Mouse (Mus musculus): ENCODE measurements at regions not wholly inside any gene's neighbourhood (a gene's known extent, or its start where the extent isn't known, plus 50 kb on each side); places are given as distances from the start of the nearest gene placed in this dataset.

- Histone ChIP-seq H3K4me1 (ENCODE audit: control insufficient read depth in 1 of 2, insufficient read depth in 2 of 2) (no peaks in the 10 kb centered on the region), H3K27ac (ENCODE audit: insufficient read depth, low read depth) (no peak overlapping the region), H3K4me2 (ENCODE audit: insufficient read depth, low read depth, poor library complexity, severe bottlenecking) (no peak overlapping the region), H3K9ac (ENCODE audit: insufficient read depth, low read depth) (no peak overlapping the region), H3K36me3 (replicated peaks in 1 of 2; ENCODE audit: control insufficient read depth in 1 of 2, insufficient read depth in 1 of 2, low read length in 1 of 2) (no peaks in the 10 kb centered on the region), H3K79me2 (replicated peaks; ENCODE audit: control insufficient read depth, extremely low read depth, insufficient read depth, poor library complexity, severe bottlenecking) (no peaks in the 10 kb centered on the region), H3K9me3 (replicated peaks; ENCODE audit: low read length) (no peaks in the 10 kb centered on the region), H3K27me3 (replicated peaks) (no peaks in the 10 kb centered on the region), H3K4me3 (replicated peaks in 1 of 3; ENCODE audit: low read depth in 2 of 3, low read length in 2 of 3, poor library complexity in 1 of 3) (no peak overlapping the region)
- TF ChIP-seq POLR2AphosphoS2 (IDR thresholded peaks at IDR 0.05; ENCODE audit: low read depth, low read length), result no peak
- in situ Hi-C loops (cut with MboI; ENCODE audit: low pct_ligation_motif_present, low pct_unique_long_range_greater_than_20kb, low sequenced_read_pairs), result loop anchor here (25.0 kb wide), 2 partner anchors 207 to 382 kb away; partner anchors contain the start of gene C9
- DNase-seq (ENCODE audit: extremely low read depth), result no peak
- dilution Hi-C loops (cut with MboI; ENCODE audit: extremely low pct_ligation_motif_present, extremely low pct_unique_long_range_greater_than_20kb, low sequenced_read_pairs), result no loop called here
Observed at GRCm38 (mm10) chr15:6230618-6231017, 69.0 kb upstream of the Dab2 start.

- Histone ChIP-seq H3K27ac (ENCODE audit: insufficient read depth, low read depth) (no peak overlapping the region), H3K4me3 (replicated peaks in 1 of 3; ENCODE audit: low read depth in 2 of 3, low read length in 2 of 3, poor library complexity in 1 of 3) (no peak overlapping the region), H3K36me3 (replicated peaks in 1 of 2; ENCODE audit: control insufficient read depth in 1 of 2, insufficient read depth in 1 of 2, low read length in 1 of 2) (no peaks in the 10 kb centered on the region), H3K9me3 (replicated peaks; ENCODE audit: low read length) (no peaks in the 10 kb centered on the region), H3K27me3 (replicated peaks) (no peaks in the 10 kb centered on the region), H3K79me2 (replicated peaks; ENCODE audit: control insufficient read depth, extremely low read depth, insufficient read depth, poor library complexity, severe bottlenecking) (no peaks in the 10 kb centered on the region), H3K4me2 (ENCODE audit: insufficient read depth, low read depth, poor library complexity, severe bottlenecking) (no peak overlapping the region), H3K9ac (ENCODE audit: insufficient read depth, low read depth) (no peak overlapping the region), H3K4me1 (ENCODE audit: control insufficient read depth in 1 of 2, insufficient read depth in 2 of 2) (no peaks in the 10 kb centered on the region)
- TF ChIP-seq USF2 (conservative IDR thresholded peaks at IDR 0.05; ENCODE audit: low read depth, low read length) (no peak), CHD2 (IDR thresholded peaks at IDR 0.05; ENCODE audit: low read length) (no peak), SIN3A (IDR thresholded peaks at IDR 0.05; ENCODE audit: low read length) (no peak), USF1 (IDR thresholded peaks at IDR 0.05; ENCODE audit: low read depth, low read length) (no peak)
- dilution Hi-C loops (cut with MboI; ENCODE audit: extremely low pct_ligation_motif_present, extremely low pct_unique_long_range_greater_than_20kb, low sequenced_read_pairs) (no loop called here), in situ Hi-C loops (cut with MboI; ENCODE audit: low pct_ligation_motif_present, low pct_unique_long_range_greater_than_20kb, low sequenced_read_pairs) (loop anchor here (25.0 kb wide), 2 partner anchors 206 to 381 kb away; partner anchors contain the start of gene C9)
- DNase-seq (ENCODE audit: extremely low read depth), result no peak
Observed at GRCm38 (mm10) chr15:6231308-6232103, 68.1 kb upstream of the Dab2 start.

GRCm38 (mm10) chr15:6233621-6234020 lies 66.0 kb upstream of the Dab2 start:
- H3K4me3 ChIP-seq (replicated peaks in 1 of 3; ENCODE audit: low read depth in 2 of 3, low read length in 2 of 3, poor library complexity in 1 of 3), result no peak overlapping the region
- no peak overlapping the region for H3K4me2 ChIP-seq (ENCODE audit: insufficient read depth, low read depth, poor library complexity, severe bottlenecking)
- no peaks in the 10 kb centered on the region for H3K4me1 ChIP-seq (ENCODE audit: control insufficient read depth in 1 of 2, insufficient read depth in 2 of 2)
- TF ChIP-seq ZKSCAN1 (IDR thresholded peaks at IDR 0.05; ENCODE audit: borderline replicate concordance, low read depth, low read length) (no peak), USF2 (conservative IDR thresholded peaks at IDR 0.05; ENCODE audit: low read depth, low read length) (no peak), ETS1 (conservative IDR thresholded peaks at IDR 0.05; ENCODE audit: low read depth, low read length) (no peak), CTCF (conservative IDR thresholded peaks at IDR 0.05 in 1 of 2, IDR thresholded peaks at IDR 0.05 in 1 of 2; ENCODE audit: low read depth in 2 of 2, low read length in 2 of 2) (no peak), JUND (conservative IDR thresholded peaks at IDR 0.05; ENCODE audit: low read depth, low read length) (no peak), HCFC1 (IDR thresholded peaks at IDR 0.05; ENCODE audit: low read depth, low read length) (no peak), UBTF (IDR thresholded peaks at IDR 0.05; ENCODE audit: low read depth, low read length) (no peak), BHLHE40 (IDR thresholded peaks at IDR 0.05; ENCODE audit: low read depth, low read length) (no peak), ZMIZ1 (IDR thresholded peaks at IDR 0.05; ENCODE audit: low read depth, low read length) (no peak), ELF1 (IDR thresholded peaks at IDR 0.05; ENCODE audit: low read depth, low read length) (no peak), RCOR1 (conservative IDR thresholded peaks at IDR 0.05; ENCODE audit: low read depth, low read length) (no peak), MYC (IDR thresholded peaks at IDR 0.05; ENCODE audit: low read depth, low read length) (no peak), GABPA (IDR thresholded peaks at IDR 0.05; ENCODE audit: insufficient replicate concordance, low read depth, low read length) (no peak), ZNF384 (IDR thresholded peaks at IDR 0.05; ENCODE audit: low read depth, low read length) (no peak), NRF1 (IDR thresholded peaks at IDR 0.05; ENCODE audit: low read depth, low read length) (no peak), NELFE (IDR thresholded peaks at IDR 0.05; ENCODE audit: low read depth, low read length) (no peak), USF1 (IDR thresholded peaks at IDR 0.05; ENCODE audit: low read depth, low read length) (no peak)
- no peaks in the 10 kb centered on the region for H3K9me3 ChIP-seq (replicated peaks; ENCODE audit: low read length)
- DNase-seq (ENCODE audit: extremely low read depth), result no peak
- no peak overlapping the region for H3K27ac ChIP-seq (ENCODE audit: insufficient read depth, low read depth)
- dilution Hi-C loops (cut with MboI; ENCODE audit: extremely low pct_ligation_motif_present, extremely low pct_unique_long_range_greater_than_20kb, low sequenced_read_pairs), result no loop called here
- no peaks in the 10 kb centered on the region for H3K27me3 ChIP-seq (replicated peaks)
- in situ Hi-C loops (cut with MboI; ENCODE audit: low pct_ligation_motif_present, low pct_unique_long_range_greater_than_20kb, low sequenced_read_pairs), result loop anchor here (25.0 kb wide), 2 partner anchors 204 to 379 kb away; partner anchors contain the start of gene C9
- no peaks in the 10 kb centered on the region for H3K36me3 ChIP-seq (replicated peaks in 1 of 2; ENCODE audit: control insufficient read depth in 1 of 2, insufficient read depth in 1 of 2, low read length in 1 of 2)
- H3K79me2 ChIP-seq (replicated peaks; ENCODE audit: control insufficient read depth, extremely low read depth, insufficient read depth, poor library complexity, severe bottlenecking), result no peaks in the 10 kb centered on the region
- H3K9ac ChIP-seq (ENCODE audit: insufficient read depth, low read depth), result no peak overlapping the region
